Mouse (Mus musculus) stomach, postnatal 0 days (tissue): Measurements from ENCODE around the gene Castor1.

Experiments used
- CTCF ChIP-seq: IDR thresholded peaks from 2 replicates; pipeline ENCODE4 v1.5.1; 2016; ENCODE audit warnings: antibody characterized with exemption, low read depth, mild to moderate bottlenecking, moderate library complexity
- EP300 ChIP-seq: optimal IDR thresholded peaks from 2 replicates; pipeline ENCODE3; 2016; ENCODE audit warnings: antibody characterized with exemption

GRCm38 (mm10) chr11:4177716-4178115 lies 40.3 kb upstream of the Castor1 start:
- TF ChIP-seq CTCF (no peak), EP300 (no peak)
